ENCODE assay signal across 16 mouse cellular contexts in genomic region chr14:45190999-45191398, GRCm38 (mm10).
"Had no signal": no experiment of that assay in that cellular context is flagged by ENCODE, and none has a peak within 500 bp of the region (broad histone marks: within the 10 kb centered on the region; RNA-seq: fewer than 3 reads in every experiment).

No protein-coding gene starts in this region.

- H3K4me1 ChIP-seq: limb, embryonic 12.5 days; limb, embryonic 15.5 days; neural tube, embryonic 12.5 days had no signal

- ATAC-seq: liver, postnatal 0 days; lung, postnatal 0 days had no signal

- H3K4me3 ChIP-seq: limb, embryonic 12.5 days; limb, embryonic 15.5 days; neural tube, embryonic 12.5 days had no signal

- DNase-seq: kidney, adult 2 months; kidney, postnatal 25 days; left cerebral cortex, postnatal 4 days; liver, postnatal 0 days; lung, embryonic 14.5 days; lung, postnatal 4 days; midbrain, embryonic 14.5 days; thymus, adult 2 months; thymus, postnatal 25 days had no signal

- H3K27me3 ChIP-seq: limb, embryonic 12.5 days; limb, embryonic 15.5 days; neural tube, embryonic 12.5 days had no signal

- H3K27ac ChIP-seq: kidney, postnatal 0 days; limb, embryonic 12.5 days; limb, embryonic 15.5 days; liver, embryonic 14.5 days; neural tube, embryonic 12.5 days; stomach, postnatal 0 days had no signal
